Mouse (Mus musculus): ENCODE results near the gene Pax4.

Gene Pax4

DNA sequence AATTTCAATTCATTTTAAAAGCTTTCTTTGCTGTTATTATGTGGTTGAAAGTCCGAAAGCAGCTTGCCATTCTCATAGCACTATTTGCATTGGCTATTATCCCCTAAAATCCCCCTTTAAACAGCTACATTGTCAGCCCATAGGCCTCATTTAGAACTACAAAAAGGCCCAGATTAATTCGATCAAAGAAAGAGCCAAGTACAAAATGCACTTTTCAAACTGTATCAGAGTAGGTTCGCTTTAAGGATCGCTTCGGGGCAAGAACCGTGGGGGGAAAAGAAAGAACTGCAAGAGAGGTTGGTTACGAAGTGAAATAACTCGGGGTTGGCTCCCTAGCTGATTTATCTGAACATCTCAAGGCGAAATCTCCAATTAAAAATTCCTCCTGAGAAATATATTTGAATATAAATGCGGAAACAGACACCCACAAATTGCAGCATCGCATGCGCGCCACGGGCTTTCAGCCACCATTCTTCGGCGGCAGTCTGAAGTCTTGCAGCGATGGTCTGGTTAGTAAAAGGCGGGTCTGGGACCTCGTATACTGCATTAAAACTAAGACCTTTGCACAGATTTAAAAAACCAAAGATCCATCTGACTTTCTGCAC is 52.2 kb downstream of the Pax4 start:
- DNase-seq (ENCODE audit: low read depth, low spot score) = peak; percentile 25

GRCm38 (mm10) chr6:28396051-28396852 is 52.9 kb downstream of the Pax4 start:
- no peak for DNase-seq (ENCODE audit: low read depth, low spot score)

All from CD4-positive, CD25-positive, alpha-beta regulatory T cell, adult 2 months (primary cell).